ENCODE assay signal across 9 mouse cellular contexts in genomic region chr15:7118849-7119248, GRCm38 (mm10). TPM values are rescaled to one million over a fixed set of nuclear protein-coding genes. Genes with fewer than 3 reads are reported as not detected.
DNase-seq lines count a peak whose midpoint lies in the region; ATAC-seq lines count a peak whose summit lies in the region.
"Had no signal": no experiment of that assay in that cellular context is flagged by ENCODE, and none has a peak within 500 bp of the region (broad histone marks: within the 10 kb centered on the region; RNA-seq: fewer than 3 reads in every experiment).

No protein-coding gene starts in this region.

- no peaks in the 10 kb centered on the region for H3K36me3 ChIP-seq in kidney, embryonic 15.5 days
- H3K36me3 ChIP-seq in stomach, embryonic 14.5 days (ENCODE audit: control insufficient read depth, insufficient read depth, low read length): no peaks in the 10 kb centered on the region

- H3K9me3 ChIP-seq in kidney, embryonic 15.5 days (replicated peaks): no peaks in the 10 kb centered on the region
- H3K9me3 ChIP-seq in stomach, embryonic 14.5 days (ENCODE audit: control insufficient read depth, low read depth, low read length): no peaks in the 10 kb centered on the region

- intact Hi-C loops in gastrocnemius, postnatal 14 days (cut with DNase I; ENCODE audit: low total_unique reads): no loop called here
- intact Hi-C loops in left cerebral cortex, postnatal 4 days (cut with DNase I): no loop called here

- H3K27ac ChIP-seq in kidney, embryonic 15.5 days: no peak overlapping the region
- no peak overlapping the region for H3K27ac ChIP-seq in stomach, embryonic 14.5 days (ENCODE audit: low read length)
- H3K27ac ChIP-seq: macrophage had no signal

- 13% methylated on average over 5 of the region's 5 CpGs for WGBS in kidney, embryonic 15.5 days
- 20% methylated on average over 5 of the region's 5 CpGs for WGBS in stomach, embryonic 14.5 days

- H3K4me1 ChIP-seq in kidney, embryonic 15.5 days: peaks cover 4% of the 10 kb centered on the region
- 0 out of 2 replicates have a peak, but pooled peaks cover 3% of the 10 kb centered on the region for H3K4me1 ChIP-seq in stomach, embryonic 14.5 days (ENCODE audit: control insufficient read depth, insufficient read depth, low read length)

- DNase-seq in kidney, adult 18-20 months: no peak
- DNase-seq in adrenal gland, postnatal 14 days: peak; percentile 79
- DNase-seq in gastrocnemius, postnatal 14 days: peak; percentile 62
- DNase-seq in left cerebral cortex, postnatal 4 days: peak; percentile 89
- DNase-seq in urinary bladder, postnatal 36 days (ENCODE audit: low spot score in 2 of 2): no peak

- H3K27me3 ChIP-seq in kidney, embryonic 15.5 days: 0 out of 2 replicates have a peak, but pooled peaks cover 2% of the 10 kb centered on the region
- H3K27me3 ChIP-seq in stomach, embryonic 14.5 days (ENCODE audit: control insufficient read depth, insufficient read depth, low read length): no peaks in the 10 kb centered on the region

- no peak overlapping the region for H3K9ac ChIP-seq in kidney, embryonic 15.5 days
- H3K9ac ChIP-seq in stomach, embryonic 14.5 days (replicated peaks; ENCODE audit: low read depth, low read length): no peak overlapping the region

- no peak overlapping the region for H3K4me3 ChIP-seq in kidney, embryonic 15.5 days (replicated peaks)
- H3K4me3 ChIP-seq in stomach, embryonic 14.5 days (ENCODE audit: low read depth, low read length): no peak overlapping the region

- 0 out of 2 replicates have a peak, but pooled peaks have one; percentile 56 for ATAC-seq in kidney, embryonic 15.5 days (replicated peaks; ENCODE audit: low FRiP score)
- peak; percentile 14; the same call in 1 of the 2 replicates for ATAC-seq in stomach, embryonic 14.5 days (ENCODE audit: insufficient number of reproducible peaks, insufficient read depth, low FRiP score, low read depth)
- ATAC-seq in erythroblast, adult 5-6 weeks (replicated peaks; ENCODE audit: low FRiP score, poor library complexity, severe bottlenecking): no peak

- no peak overlapping the region for H3K4me2 ChIP-seq in kidney, embryonic 15.5 days
- no peak overlapping the region for H3K4me2 ChIP-seq in stomach, embryonic 14.5 days (replicated peaks; ENCODE audit: low read depth, low read length)

RNA-seq across cellular contexts. Expression of gene Lifr, which starts 28.4 kb away (rescaled TPM):
- polyA plus RNA-seq in kidney, embryonic 15.5 days (2015; fragmentation: Nextera tagmentation; extraction: Ambion mirVana): 20.3 and 22.3 TPM in 2 replicates
- 78.0 and 79.5 TPM in 2 replicates for total RNA-seq in adrenal gland, postnatal 14 days (2021)
- 10 to 100 TPM; 40.2 to 52.2 TPM for total RNA-seq in gastrocnemius, postnatal 14 days (2021)
- 10 to 100 TPM; 27.4 to 28.0 TPM for total RNA-seq in left cerebral cortex, postnatal 4 days (2021)
- polyA plus RNA-seq in stomach, embryonic 14.5 days (2014; fragmentation: Nextera tagmentation; extraction: Ambion mirVana): 23.6 and 26.8 TPM in 2 replicates
- total RNA-seq in erythroblast, adult 5-6 weeks (2015; ENCODE audit: low replicate concordance): 0.19 and 2.3 TPM in 2 replicates
- 0.60 and 0.70 TPM in 2 replicates for total RNA-seq in erythroblast, adult 5-6 weeks (2017; ENCODE audit: low replicate concordance)

Comparison
In these comparisons a context has a peak if more than half of its experiments do, and no peak if none do; other contexts are left out.
1. DNase-seq: peak in adrenal gland, postnatal 14 days (single experiment), gastrocnemius, postnatal 14 days (single experiment) and left cerebral cortex, postnatal 4 days (single experiment); none in kidney, adult 18-20 months (single experiment) and urinary bladder, postnatal 36 days (0 of 2).
2. RNA of gene Lifr, which starts 28.4 kb away (total RNA-seq): 78.0 to 79.5 TPM in adrenal gland, postnatal 14 days, 40.2 to 52.2 TPM in gastrocnemius, postnatal 14 days and 27.4 to 28.0 TPM in left cerebral cortex, postnatal 4 days; 0.19 to 2.3 TPM in erythroblast, adult 5-6 weeks; every median in the first group is over 4 times any median in the second.